Mouse (Mus musculus): ENCODE data around the gene Tjp2. TPM values are rescaled to one million over a fixed set of nuclear protein-coding genes. Genes with fewer than 3 reads are reported as not detected.

Gene Tjp2
- polyA plus RNA-seq, 1 experiment from 2014 or later, result 28.7 TPM

GRCm38 (mm10) chr19:24064348-24064895 lies 160.4 kb downstream of the Tjp2 start:
- Histone ChIP-seq H3K9ac (no peak overlapping the region), H3K4me1 (no peaks in the 10 kb centered on the region), H3K4me2 (replicated peaks) (no peak overlapping the region), H3K4me3 (no peak overlapping the region), H3K27ac (no peak overlapping the region), H3K9me3 (replicated peaks) (no peaks in the 10 kb centered on the region), H3K27me3 (no peaks in the 10 kb centered on the region), H3K36me3 (no peaks in the 10 kb centered on the region)
- 53% methylated on average over 12 of the region's 12 CpGs for WGBS
- no peak for ATAC-seq (ENCODE audit: low FRiP score)

GRCm38 (mm10) chr19:24063585-24063984 lies 161.2 kb downstream of the Tjp2 start:
- Histone ChIP-seq H3K36me3 (no peaks in the 10 kb centered on the region), H3K27me3 (no peaks in the 10 kb centered on the region), H3K4me1 (no peaks in the 10 kb centered on the region), H3K4me3 (no peak overlapping the region), H3K9me3 (replicated peaks) (no peaks in the 10 kb centered on the region), H3K9ac (no peak overlapping the region), H3K27ac (no peak overlapping the region), H3K4me2 (replicated peaks) (no peak overlapping the region)
- no peak for ATAC-seq (ENCODE audit: low FRiP score)
- WGBS, result 72% methylated on average over 4 of the region's 4 CpGs

GRCm38 (mm10) chr19:24058851-24059250 lies 166.0 kb downstream of the Tjp2 start:
- 77% methylated on average over 8 of the region's 8 CpGs for WGBS
- no peak for ATAC-seq (ENCODE audit: low FRiP score)
- Histone ChIP-seq H3K9ac (no peak overlapping the region), H3K36me3 (no peaks in the 10 kb centered on the region), H3K4me2 (replicated peaks) (no peak overlapping the region), H3K4me1 (no peaks in the 10 kb centered on the region), H3K9me3 (replicated peaks) (no peaks in the 10 kb centered on the region), H3K27ac (no peak overlapping the region), H3K27me3 (no peaks in the 10 kb centered on the region), H3K4me3 (no peak overlapping the region)

GRCm38 (mm10) chr19:24058021-24058420 lies 166.8 kb downstream of the Tjp2 start:
- Histone ChIP-seq H3K4me1 (no peaks in the 10 kb centered on the region), H3K27me3 (no peaks in the 10 kb centered on the region), H3K36me3 (no peaks in the 10 kb centered on the region), H3K27ac (no peak overlapping the region), H3K4me3 (no peak overlapping the region), H3K9ac (no peak overlapping the region), H3K9me3 (replicated peaks) (no peaks in the 10 kb centered on the region), H3K4me2 (replicated peaks) (no peak overlapping the region)
- WGBS, result 83% methylated on average over 5 of the region's 5 CpGs
- ATAC-seq (ENCODE audit: low FRiP score), result no peak

GRCm38 (mm10) chr19:24056880-24057279 lies 167.9 kb downstream of the Tjp2 start:
- ATAC-seq (ENCODE audit: low FRiP score), result no peak
- Histone ChIP-seq H3K4me2 (replicated peaks) (no peak overlapping the region), H3K9ac (no peak overlapping the region), H3K9me3 (replicated peaks) (no peaks in the 10 kb centered on the region), H3K36me3 (no peaks in the 10 kb centered on the region), H3K27me3 (no peaks in the 10 kb centered on the region), H3K27ac (no peak overlapping the region), H3K4me3 (no peak overlapping the region), H3K4me1 (no peaks in the 10 kb centered on the region)
- WGBS, result 97% methylated on average over 1 of the region's 1 CpGs

- no peak overlapping the region for H3K9ac ChIP-seq
- H3K4me1 ChIP-seq, result no peaks in the 10 kb centered on the region
- H3K36me3 ChIP-seq, result no peaks in the 10 kb centered on the region
- no peak overlapping the region for H3K27ac ChIP-seq
- H3K4me2 ChIP-seq (replicated peaks), result no peak overlapping the region
- WGBS, result 65% methylated on average over 2 of the region's 2 CpGs
- ATAC-seq (ENCODE audit: low FRiP score), result no peak
- no peak overlapping the region for H3K4me3 ChIP-seq
- H3K9me3 ChIP-seq (replicated peaks), result no peaks in the 10 kb centered on the region
- H3K27me3 ChIP-seq, result no peaks in the 10 kb centered on the region
Measured at GRCm38 (mm10) chr19:24054904-24055303, 169.9 kb downstream of the Tjp2 start.

GRCm38 (mm10) chr19:24054265-24054664 lies 170.6 kb downstream of the Tjp2 start:
- H3K4me2 ChIP-seq (replicated peaks), result no peak overlapping the region
- H3K36me3 ChIP-seq, result no peaks in the 10 kb centered on the region
- H3K27ac ChIP-seq, result no peak overlapping the region
- no peak overlapping the region for H3K9ac ChIP-seq
- no peak overlapping the region for H3K4me3 ChIP-seq
- ATAC-seq (ENCODE audit: low FRiP score), result no peak
- WGBS, result 76% methylated on average over 5 of the region's 5 CpGs
- H3K27me3 ChIP-seq, result no peaks in the 10 kb centered on the region
- no peaks in the 10 kb centered on the region for H3K4me1 ChIP-seq
- no peaks in the 10 kb centered on the region for H3K9me3 ChIP-seq (replicated peaks)

- no peak overlapping the region for H3K4me2 ChIP-seq (replicated peaks)
- no peaks in the 10 kb centered on the region for H3K36me3 ChIP-seq
- H3K4me3 ChIP-seq, result no peak overlapping the region
- WGBS, result 63% methylated on average over 2 of the region's 2 CpGs
- no peak overlapping the region for H3K27ac ChIP-seq
- H3K9ac ChIP-seq, result no peak overlapping the region
- no peaks in the 10 kb centered on the region for H3K9me3 ChIP-seq (replicated peaks)
- no peak for ATAC-seq (ENCODE audit: low FRiP score)
- no peaks in the 10 kb centered on the region for H3K27me3 ChIP-seq
- no peaks in the 10 kb centered on the region for H3K4me1 ChIP-seq
Measured at GRCm38 (mm10) chr19:24050514-24050913, 174.3 kb downstream of the Tjp2 start.

- no peaks in the 10 kb centered on the region for H3K27me3 ChIP-seq
- H3K4me2 ChIP-seq (replicated peaks), result no peak overlapping the region
- no peaks in the 10 kb centered on the region for H3K9me3 ChIP-seq (replicated peaks)
- no peaks in the 10 kb centered on the region for H3K4me1 ChIP-seq
- no peak overlapping the region for H3K4me3 ChIP-seq
- WGBS, result 86% methylated on average over 3 of the region's 3 CpGs
- H3K27ac ChIP-seq, result no peak overlapping the region
- no peak overlapping the region for H3K9ac ChIP-seq
- H3K36me3 ChIP-seq, result no peaks in the 10 kb centered on the region
- no peak for ATAC-seq (ENCODE audit: low FRiP score)
Measured at GRCm38 (mm10) chr19:24049329-24049728, 175.5 kb downstream of the Tjp2 start.

- 92% methylated on average over 10 of the region's 10 CpGs for WGBS
- H3K4me3 ChIP-seq, result no peak overlapping the region
- no peaks in the 10 kb centered on the region for H3K27me3 ChIP-seq
- H3K9ac ChIP-seq, result no peak overlapping the region
- no peak for ATAC-seq (ENCODE audit: low FRiP score)
- H3K4me1 ChIP-seq, result no peaks in the 10 kb centered on the region
- H3K9me3 ChIP-seq (replicated peaks), result no peaks in the 10 kb centered on the region
- no peaks in the 10 kb centered on the region for H3K36me3 ChIP-seq
- H3K27ac ChIP-seq, result no peak overlapping the region
- no peak overlapping the region for H3K4me2 ChIP-seq (replicated peaks)
Measured at GRCm38 (mm10) chr19:24046395-24046993, 178.3 kb downstream of the Tjp2 start.

Other genes with a start within 250 kb of the Tjp2 start
- gene Fam189a2, start 194.0 kb downstream of the Tjp2 start, polyA plus RNA-seq (2016; fragmentation: Nextera tagmentation; extraction: Ambion mirVana), result 0.57 and 0.88 TPM in 2 replicates
- gene Fxn, start 55.6 kb upstream of the Tjp2 start, polyA plus RNA-seq (2016; fragmentation: Nextera tagmentation; extraction: Ambion mirVana), result 36.3 and 44.6 TPM in 2 replicates